Mouse (Mus musculus) ovary, postnatal 10 days (tissue): ENCODE measurements around the gene Col4a2.

Source experiments
- DNase-seq: peaks from one replicate; pipeline ENCODE4 v3.0.0; 2022; ENCODE audit warnings: low spot score

The Col4a2 gene

GRCm38 (mm10) chr8:11359846-11360245, 47.2 kb downstream of the Col4a2 start:
- no peak for DNase-seq

GRCm38 (mm10) chr8:11361546-11362277, 49.1 kb downstream of the Col4a2 start:
- DNase-seq: no peak

- no peak for DNase-seq
Observed at GRCm38 (mm10) chr8:11362278-11363214, 49.9 kb downstream of the Col4a2 start.

DNA sequence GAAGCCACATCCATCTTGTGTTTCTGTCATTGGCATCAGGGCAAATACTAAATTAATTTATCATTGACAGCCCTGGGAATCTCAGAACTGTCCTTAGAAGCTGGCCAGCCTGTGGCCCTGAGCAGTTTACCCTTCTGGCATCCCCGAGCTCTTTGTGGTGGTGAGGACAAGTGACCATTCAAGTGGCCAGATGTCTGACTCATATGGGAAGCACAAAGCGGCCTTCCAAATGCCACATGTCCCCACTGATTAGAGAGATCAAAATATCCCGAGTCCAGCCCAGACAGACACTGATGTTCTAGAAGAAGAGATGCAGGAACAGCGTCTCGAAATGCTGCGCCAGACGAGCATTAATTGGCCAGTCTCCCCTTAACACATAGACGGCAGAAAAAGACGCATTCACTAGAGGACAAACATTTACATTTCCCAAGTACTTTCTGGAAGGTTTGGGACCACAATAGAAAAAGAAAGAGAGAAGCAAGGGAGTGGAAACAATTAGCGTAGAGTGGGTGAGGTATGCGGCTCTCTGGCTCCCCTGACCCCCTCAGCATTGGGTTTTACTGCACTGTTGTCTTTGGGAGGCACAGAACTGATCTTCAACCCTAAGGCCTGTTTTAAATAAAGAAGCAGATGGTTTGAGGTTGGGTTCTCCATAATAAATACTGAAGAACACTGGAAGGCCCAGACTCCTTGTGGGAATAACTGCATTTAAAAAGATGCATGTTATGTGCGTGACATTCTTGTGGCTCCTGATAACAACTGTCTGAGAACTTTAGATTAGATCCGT, 50.9 kb downstream of the Col4a2 start:
- no peak for DNase-seq

- DNase-seq: no peak
Observed at GRCm38 (mm10) chr8:11366251-11366650, 53.6 kb downstream of the Col4a2 start.

DNA sequence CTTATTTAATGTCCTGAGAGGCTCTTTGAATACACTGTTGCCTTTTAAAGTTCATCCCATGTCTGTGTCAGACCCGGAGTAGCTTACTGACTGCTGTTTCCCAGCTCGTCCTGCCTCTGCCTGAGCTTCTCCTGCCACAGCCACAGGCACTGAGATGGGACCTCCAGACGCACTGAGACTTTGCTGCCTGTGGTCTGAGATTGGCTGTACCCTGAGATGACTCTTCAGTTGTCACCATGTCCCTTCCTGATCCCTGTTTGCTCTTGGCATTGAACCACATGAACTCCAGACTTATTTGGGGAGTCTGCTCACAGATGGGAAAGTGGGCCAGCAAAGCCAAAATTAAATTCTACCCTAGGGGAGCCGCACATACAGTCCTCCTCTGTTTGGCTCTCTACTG, 54.1 kb downstream of the Col4a2 start:
- no peak for DNase-seq

DNA sequence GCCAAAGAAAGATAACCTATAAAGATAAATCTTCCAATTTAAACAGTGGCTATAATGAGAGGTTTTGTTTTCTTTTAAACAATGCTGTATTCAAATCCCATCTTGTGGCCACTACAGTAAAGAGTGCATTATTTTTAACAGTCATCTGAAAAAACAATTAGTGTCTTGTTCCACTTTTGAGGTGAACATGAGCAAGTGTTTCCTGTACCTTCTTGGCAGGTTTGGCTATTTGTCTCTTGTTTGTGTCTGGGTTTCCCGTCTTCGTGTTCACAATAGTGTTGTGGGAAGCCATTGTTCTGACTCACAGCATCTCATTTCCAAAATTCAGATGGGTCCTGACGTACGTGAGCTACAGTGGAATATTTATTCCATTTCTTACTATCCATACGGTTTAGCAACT, 55.1 kb downstream of the Col4a2 start:
- DNase-seq: no peak

DNA sequence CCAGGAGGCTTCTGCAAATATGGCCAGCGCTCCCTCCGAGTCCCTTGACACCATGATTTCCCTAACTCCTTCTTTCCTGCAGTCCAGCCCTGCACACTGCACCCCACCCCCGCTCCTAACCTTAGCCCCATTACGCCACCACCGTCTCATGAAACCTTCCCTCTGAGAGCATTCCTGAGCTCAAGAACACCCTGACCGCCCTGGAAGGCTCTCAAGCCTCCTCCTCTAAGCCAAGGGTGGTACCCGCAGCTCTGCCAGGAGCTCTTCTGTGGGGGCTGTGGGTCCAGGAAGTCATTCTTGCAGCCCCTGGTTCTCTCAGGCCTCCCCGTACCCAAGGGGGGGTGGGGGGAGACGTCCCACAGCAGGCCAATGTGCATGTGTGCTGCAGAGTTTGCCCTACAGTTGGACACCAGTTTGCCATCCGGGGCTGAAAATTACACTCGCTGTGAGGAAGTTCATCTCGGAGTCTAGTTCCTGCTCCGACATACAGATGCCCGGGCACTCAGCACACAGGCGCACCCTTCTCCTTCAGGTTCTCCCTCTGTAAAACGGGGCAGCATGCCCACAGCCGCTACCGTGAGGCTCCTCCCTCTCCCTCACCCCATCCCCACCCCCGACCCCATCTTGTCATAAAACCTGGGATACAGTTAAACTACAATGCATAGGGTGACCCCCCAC, 57.1 kb downstream of the Col4a2 start:
- DNase-seq: no peak

DNA sequence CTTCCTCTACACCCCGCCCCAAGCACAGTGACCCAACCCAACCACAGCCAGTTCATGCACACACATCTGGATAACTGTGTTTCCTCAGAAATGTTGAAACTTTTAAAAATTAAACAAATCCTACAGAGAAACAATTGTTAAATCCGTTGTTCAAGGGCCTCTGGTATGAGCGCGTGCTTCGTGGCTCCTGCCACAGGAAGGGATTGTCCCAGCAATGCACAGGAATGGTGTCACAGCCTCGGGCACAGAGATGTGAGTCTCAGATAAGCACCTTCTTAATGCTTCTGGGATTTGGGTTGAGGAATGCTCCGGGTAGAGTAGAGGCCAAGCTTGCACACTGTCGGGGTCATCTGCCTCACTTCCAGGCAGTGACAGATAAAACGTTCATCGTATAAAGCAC, 58.7 kb downstream of the Col4a2 start:
- no peak for DNase-seq

GRCm38 (mm10) chr8:11372080-11372479, 59.5 kb downstream of the Col4a2 start:
- DNase-seq: no peak

DNA sequence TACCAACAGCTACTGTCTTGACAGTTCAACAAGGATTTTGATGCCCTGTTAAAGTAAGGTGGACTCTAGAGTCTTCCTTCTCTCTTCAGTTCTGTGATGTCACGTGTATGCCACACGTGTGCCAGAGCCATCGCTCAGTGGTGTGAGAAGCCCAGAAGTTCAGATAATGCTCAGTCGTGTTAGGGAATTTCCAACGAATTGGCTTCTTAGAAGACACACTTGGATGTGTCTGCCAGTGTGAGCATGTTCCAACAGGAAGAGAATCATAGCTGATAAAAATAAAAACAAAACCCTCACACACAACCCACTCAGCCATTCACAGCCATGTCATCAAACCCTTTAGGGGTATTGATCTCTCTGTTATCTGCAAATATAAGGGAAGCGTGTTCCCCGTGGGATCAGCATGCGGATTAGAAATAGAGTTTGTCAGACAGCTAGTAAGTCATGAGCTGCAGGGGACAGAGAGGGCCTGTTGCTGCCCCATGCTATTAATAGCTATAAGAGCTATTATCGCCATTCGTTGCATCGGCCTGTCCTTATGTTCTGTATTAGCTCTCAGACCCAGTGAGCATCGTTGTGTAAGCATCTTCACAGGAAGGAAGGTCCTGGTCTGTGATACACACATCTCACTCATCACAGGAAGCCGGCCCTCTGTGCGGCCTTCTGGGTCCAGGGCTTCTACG, 61.2 kb downstream of the Col4a2 start:
- DNase-seq: no peak

GRCm38 (mm10) chr8:11374326-11375076, 61.9 kb downstream of the Col4a2 start:
- DNase-seq: no peak

- no peak for DNase-seq
Observed at GRCm38 (mm10) chr8:11375749-11376438, 63.3 kb downstream of the Col4a2 start.

- no peak for DNase-seq
Observed at GRCm38 (mm10) chr8:11377391-11378210, 65.0 kb downstream of the Col4a2 start.

- DNase-seq: no peak
Observed at GRCm38 (mm10) chr8:11379590-11379989, 67.0 kb downstream of the Col4a2 start.

- DNase-seq: no peak
Observed at GRCm38 (mm10) chr8:11381544-11381943, 68.9 kb downstream of the Col4a2 start.

- no peak for DNase-seq
Observed at GRCm38 (mm10) chr8:11382059-11382810, 69.6 kb downstream of the Col4a2 start.

- no peak for DNase-seq
Observed at GRCm38 (mm10) chr8:11382933-11383332, 70.3 kb downstream of the Col4a2 start.
